Mouse (Mus musculus) C2C12 (cell line): ENCODE data around the gene Xylb. TPM values are rescaled to one million over a fixed set of nuclear protein-coding genes. Genes with fewer than 3 reads are reported as not detected.

Experiments used
- H3K27me3 ChIP-seq: one replicate; pipeline ENCODE4 v1.6.1; 2011; ENCODE audit not compliant: control insufficient read depth, insufficient read depth, insufficient read length
- H3K36me3 ChIP-seq: one replicate; pipeline ENCODE4 v1.6.1; 2011; ENCODE audit not compliant: control insufficient read depth, insufficient read depth
- H3K4me3 ChIP-seq: one replicate; pipeline ENCODE4 v1.5.1; 2011; ENCODE audit warnings: mild to moderate bottlenecking, control low read depth; ENCODE audit not compliant: poor library complexity, insufficient read depth, severe bottlenecking
- H3K79me2 ChIP-seq: one replicate; pipeline ENCODE4 v1.6.1; 2011; ENCODE audit not compliant: control insufficient read depth, insufficient read depth
- H3K79me3 ChIP-seq: one replicate; pipeline ENCODE4 v1.6.1; 2011; ENCODE audit warnings: low read depth, control low read depth
- H3ac ChIP-seq: one replicate; pipeline ENCODE3; 2011; ENCODE audit warnings: low read depth; ENCODE audit not compliant: control insufficient read depth, insufficient read length
- CEBPB ChIP-seq: IDR thresholded peaks from one replicate; pipeline ENCODE4 v1.6.1; 2011; ENCODE audit warnings: low read depth, mild to moderate bottlenecking, control low read depth, moderate library complexity
- CTCF ChIP-seq: IDR thresholded peaks from one replicate; pipeline ENCODE4 v1.5.1; 2011; ENCODE audit not compliant: control insufficient read depth, insufficient read depth, insufficient read length
- FOSL1 ChIP-seq: IDR thresholded peaks from one replicate; pipeline ENCODE4 v1.8.0; 2011; ENCODE audit warnings: mild to moderate bottlenecking, low read length; ENCODE audit not compliant: poor library complexity, insufficient read depth, severe bottlenecking
- MAX ChIP-seq: IDR thresholded peaks from one replicate; pipeline ENCODE4 v1.6.1; 2011; ENCODE audit warnings: mild to moderate bottlenecking, control low read depth
- MYOD1 ChIP-seq: IDR thresholded peaks from one replicate; pipeline ENCODE4 v1.6.1; 2011; ENCODE audit warnings: low read depth; ENCODE audit not compliant: control insufficient read depth, insufficient read length
- MYOG ChIP-seq: IDR thresholded peaks from one replicate; pipeline ENCODE4 v1.6.1; 2011; ENCODE audit not compliant: control insufficient read depth, insufficient read length; ENCODE audit errors: extremely low read depth
- USF1 ChIP-seq: IDR thresholded peaks from one replicate; pipeline ENCODE4 v1.6.1; 2011; ENCODE audit warnings: low read depth, mild to moderate bottlenecking, control low read depth, moderate library complexity
- polyA plus RNA-seq: library from polyadenylated mRNA; unstranded; fragments of >200 nt; fragmentation: generic; extraction: Trizol; gene quantifications from one replicate; pipeline ENCODE4 v1.2.1, GENCODE M21; 2012; ENCODE audit warnings: missing spikeins

Xylb gene
- polyA plus RNA-seq, 1 experiment, result 3.1 TPM

DNA sequence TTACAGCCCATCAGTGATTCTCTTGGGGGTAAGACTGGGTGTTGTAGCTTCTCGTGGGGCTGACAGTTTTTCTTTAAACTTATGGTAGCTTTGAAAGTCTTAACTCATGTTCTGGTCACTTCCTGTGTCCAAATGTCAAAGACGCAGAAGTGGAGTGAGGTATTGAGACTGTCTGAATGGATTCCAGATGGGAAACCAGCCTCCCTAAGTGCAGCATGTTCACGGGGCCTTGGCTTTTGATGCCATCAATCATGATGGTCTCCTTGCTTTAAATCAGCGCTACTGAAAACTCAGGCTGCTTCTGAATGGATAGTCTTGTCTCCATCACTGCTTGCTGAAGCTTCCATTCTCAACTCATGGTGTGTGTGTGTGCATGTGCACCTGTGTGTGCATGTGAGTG lies 14.1 kb downstream of the Xylb start:
- H3ac ChIP-seq, result no peak overlapping the region
- H3K79me2 ChIP-seq, result no peaks in the 10 kb centered on the region
- no peaks in the 10 kb centered on the region for H3K36me3 ChIP-seq
- no peak overlapping the region for H3K4me3 ChIP-seq
- no peak for TF ChIP-seq CEBPB
- TF ChIP-seq MAX, result no peak
- H3K79me3 ChIP-seq, result no peaks in the 10 kb centered on the region
- H3K27me3 ChIP-seq, result no peaks in the 10 kb centered on the region

GRCm38 (mm10) chr9:119375008-119375407 lies 17.8 kb downstream of the Xylb start:
- H3ac ChIP-seq, result no peak overlapping the region
- TF ChIP-seq CTCF, result no peak
- no peak for TF ChIP-seq CEBPB
- no peak for TF ChIP-seq FOSL1

DNA sequence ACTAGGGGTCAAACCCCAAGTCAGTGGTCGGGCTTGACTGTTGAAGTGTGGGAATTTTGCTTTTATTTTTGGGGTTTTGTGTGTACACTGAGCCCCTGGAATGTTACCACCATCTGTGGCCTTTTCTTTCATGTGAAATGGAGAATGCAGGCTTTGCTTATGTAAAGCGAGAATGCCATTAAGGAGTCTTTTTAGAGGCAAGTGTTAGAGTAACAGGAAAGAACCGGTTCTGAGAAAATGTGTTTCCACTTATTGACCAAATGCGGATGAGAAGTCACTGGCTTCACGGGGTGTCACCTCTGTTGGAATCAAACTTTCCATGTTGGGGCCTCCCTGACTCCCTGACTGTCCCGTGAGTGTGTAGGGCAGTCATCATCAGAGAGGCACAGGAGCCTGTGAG lies 18.4 kb downstream of the Xylb start:
- H3K79me3 ChIP-seq, result no peaks in the 10 kb centered on the region
- no peaks in the 10 kb centered on the region for H3K27me3 ChIP-seq
- H3K36me3 ChIP-seq, result no peaks in the 10 kb centered on the region
- H3K79me2 ChIP-seq, result no peaks in the 10 kb centered on the region
- H3K4me3 ChIP-seq, result no peak overlapping the region
- TF ChIP-seq MYOG (no peak), MAX (no peak), FOSL1 (no peak), CTCF (no peak), USF1 (no peak), CEBPB (no peak), MYOD1 (no peak)
- no peak overlapping the region for H3ac ChIP-seq

More at GRCm38 (mm10) chr9:119375008-119375407, 17.8 kb downstream of the Xylb start:
- Histone ChIP-seq H3K79me3 (no peaks in the 10 kb centered on the region), H3K27me3 (no peaks in the 10 kb centered on the region), H3K36me3 (no peaks in the 10 kb centered on the region), H3K4me3 (no peak overlapping the region), H3K79me2 (no peaks in the 10 kb centered on the region)

GRCm38 (mm10) chr9:119378231-119378630 lies 21.1 kb downstream of the Xylb start:
- no peaks in the 10 kb centered on the region for H3K27me3 ChIP-seq
- H3ac ChIP-seq, result no peak overlapping the region
- no peaks in the 10 kb centered on the region for H3K79me3 ChIP-seq
- H3K4me3 ChIP-seq, result no peak overlapping the region
- H3K36me3 ChIP-seq, result no peaks in the 10 kb centered on the region
- no peaks in the 10 kb centered on the region for H3K79me2 ChIP-seq
- TF ChIP-seq CTCF, result no peak
- no peak for TF ChIP-seq CEBPB
- no peak for TF ChIP-seq MYOD1
- no peak for TF ChIP-seq MAX
- TF ChIP-seq MYOG, result no peak
- no peak for TF ChIP-seq FOSL1
- TF ChIP-seq USF1, result no peak

- no peaks in the 10 kb centered on the region for H3K79me3 ChIP-seq
- no peak overlapping the region for H3ac ChIP-seq
- no peaks in the 10 kb centered on the region for H3K79me2 ChIP-seq
- TF ChIP-seq MYOD1, result no peak
- no peak for TF ChIP-seq CEBPB
- no peak for TF ChIP-seq MYOG
- no peak for TF ChIP-seq FOSL1
- TF ChIP-seq MAX, result no peak
- no peak overlapping the region for H3K4me3 ChIP-seq
- H3K36me3 ChIP-seq, result no peaks in the 10 kb centered on the region
- H3K27me3 ChIP-seq, result no peaks in the 10 kb centered on the region
Observed at GRCm38 (mm10) chr9:119382603-119383002, 25.4 kb downstream of the Xylb start.

GRCm38 (mm10) chr9:119388956-119389355 lies 31.8 kb downstream of the Xylb start:
- TF ChIP-seq USF1 (no peak), MYOD1 (no peak)
- no peak overlapping the region for H3ac ChIP-seq
- no peaks in the 10 kb centered on the region for H3K79me3 ChIP-seq
- H3K27me3 ChIP-seq, result no peaks in the 10 kb centered on the region
- no peak overlapping the region for H3K4me3 ChIP-seq
- no peaks in the 10 kb centered on the region for H3K36me3 ChIP-seq
- no peaks in the 10 kb centered on the region for H3K79me2 ChIP-seq

GRCm38 (mm10) chr9:119390214-119390613 lies 33.0 kb downstream of the Xylb start:
- no peaks in the 10 kb centered on the region for H3K79me3 ChIP-seq
- no peak for TF ChIP-seq MYOD1
- no peak for TF ChIP-seq MYOG
- no peak for TF ChIP-seq FOSL1
- TF ChIP-seq MAX, result no peak
- TF ChIP-seq CTCF, result no peak
- no peak for TF ChIP-seq CEBPB
- TF ChIP-seq USF1, result no peak

More at GRCm38 (mm10) chr9:119390214-119390613, 33.0 kb downstream of the Xylb start:
- H3K27me3 ChIP-seq, result no peaks in the 10 kb centered on the region
- no peaks in the 10 kb centered on the region for H3K36me3 ChIP-seq
- no peak overlapping the region for H3ac ChIP-seq
- no peak overlapping the region for H3K4me3 ChIP-seq
- H3K79me2 ChIP-seq, result no peaks in the 10 kb centered on the region
